Mouse (Mus musculus) adrenal gland, postnatal 25 days (tissue): ENCODE measurements around the gene Cyfip1. TPM values are rescaled to one million over a fixed set of nuclear protein-coding genes. Genes with fewer than 3 reads are reported as not detected.
"Not testable (repeated sequence)": the region's sequence is repeated elsewhere in the genome, so short reads cannot be mapped to it uniquely, and the experiment has no call there.

Experiments
- DNase-seq: peaks from one replicate; pipeline ENCODE4 v3.0.0; 2021; ENCODE audit warnings: mixed read lengths
- total RNA-seq: library from RNA; stranded (reverse); gene quantifications from 2 replicates; pipeline ENCODE4 v1.2.3, GENCODE M21; 2021

Gene Cyfip1
- total RNA-seq, 1 experiment from 2014 or later: 108 TPM

- no peak for DNase-seq
Measured at GRCm38 (mm10) chr7:55865044-55865443, 23.5 kb downstream of the Cyfip1 start.

GRCm38 (mm10) chr7:55865750-55866416 is 24.3 kb downstream of the Cyfip1 start:
- DNase-seq: no peak

- DNase-seq: no peak
Measured at GRCm38 (mm10) chr7:55868247-55868646, 26.7 kb downstream of the Cyfip1 start.

- DNase-seq: no peak
Measured at GRCm38 (mm10) chr7:55869220-55869619, 27.7 kb downstream of the Cyfip1 start.

GRCm38 (mm10) chr7:55870340-55871020 is 28.9 kb downstream of the Cyfip1 start:
- DNase-seq: no peak

GRCm38 (mm10) chr7:55871476-55871875 is 29.9 kb downstream of the Cyfip1 start:
- DNase-seq: no peak

GRCm38 (mm10) chr7:55874703-55875102 is 33.2 kb downstream of the Cyfip1 start:
- no peak for DNase-seq

GRCm38 (mm10) chr7:55877721-55878120 is 36.2 kb downstream of the Cyfip1 start:
- DNase-seq: no peak

- DNase-seq: no peak
Measured at GRCm38 (mm10) chr7:55880882-55881281, 39.3 kb downstream of the Cyfip1 start.

GRCm38 (mm10) chr7:55888603-55889002 is 47.1 kb downstream of the Cyfip1 start:
- no peak for DNase-seq

- DNase-seq: no peak
Measured at GRCm38 (mm10) chr7:55889996-55890395, 48.5 kb downstream of the Cyfip1 start.

- DNase-seq: no peak
Measured at GRCm38 (mm10) chr7:55890731-55891130, 49.2 kb downstream of the Cyfip1 start.

GRCm38 (mm10) chr7:55891797-55892196 is 50.3 kb downstream of the Cyfip1 start:
- DNase-seq: no peak

- DNase-seq: no peak
Measured at GRCm38 (mm10) chr7:55903766-55904165, 62.2 kb downstream of the Cyfip1 start.

GRCm38 (mm10) chr7:55905449-55905848 is 63.9 kb downstream of the Cyfip1 start:
- DNase-seq: no peak

- no peak for DNase-seq
Measured at GRCm38 (mm10) chr7:55909519-55909918, 68.0 kb downstream of the Cyfip1 start.

GRCm38 (mm10) chr7:55910356-55910755 is 68.8 kb downstream of the Cyfip1 start:
- no peak for DNase-seq

- DNase-seq: no peak
Measured at GRCm38 (mm10) chr7:55911371-55911770, 69.8 kb downstream of the Cyfip1 start.

GRCm38 (mm10) chr7:55912118-55912517 is 70.6 kb downstream of the Cyfip1 start:
- DNase-seq: no peak

GRCm38 (mm10) chr7:55918365-55918764 is 76.8 kb downstream of the Cyfip1 start:
- not testable (repeated sequence) for DNase-seq

GRCm38 (mm10) chr7:55927262-55927661 is 85.7 kb downstream of the Cyfip1 start:
- no peak for DNase-seq

GRCm38 (mm10) chr7:55928649-55929048 is 87.1 kb downstream of the Cyfip1 start:
- no peak for DNase-seq

GRCm38 (mm10) chr7:55935025-55935424 is 93.5 kb downstream of the Cyfip1 start:
- no peak for DNase-seq

GRCm38 (mm10) chr7:55938341-55938740 is 96.8 kb downstream of the Cyfip1 start:
- no peak for DNase-seq
